Mouse (Mus musculus) right cerebral cortex, adult 2 months (tissue): ENCODE measurements around the gene Pam.
A peak's percentile ranks its signal among the peaks of the same experiment; 100 is the strongest.
"Not testable (repeated sequence)": the region's sequence is repeated elsewhere in the genome, so short reads cannot be mapped to it uniquely, and the experiment has no call there.

ENCODE experiments used
- DNase-seq, 2 experiments: peaks; one replicate each; pipeline ENCODE4 v3.0.0; 2021 to 2022; ENCODE audit warnings: low spot score in 2 of 2

The Pam gene

DNA sequence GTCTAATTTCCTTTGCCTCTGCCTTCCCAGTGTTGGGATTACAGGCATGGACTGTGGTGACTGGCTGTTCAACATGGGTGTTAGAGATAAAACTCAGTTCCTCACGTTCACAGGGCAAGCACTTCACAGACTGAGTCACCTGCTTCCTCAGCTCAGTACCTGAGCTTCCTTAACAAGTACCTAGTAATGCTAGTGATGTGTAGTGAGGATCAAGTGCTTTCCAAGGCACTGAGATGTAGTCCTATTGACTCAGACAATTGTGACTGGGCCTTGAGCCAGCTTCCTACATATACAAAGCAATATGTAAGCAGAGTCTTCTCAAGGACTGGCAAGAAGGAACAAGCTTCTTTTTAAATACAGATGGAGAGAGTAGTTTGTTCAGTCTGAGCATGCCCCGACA is 131.7 kb downstream of the Pam start:
- DNase-seq, result peak in 1 of 2 experiments; percentile 74

DNA sequence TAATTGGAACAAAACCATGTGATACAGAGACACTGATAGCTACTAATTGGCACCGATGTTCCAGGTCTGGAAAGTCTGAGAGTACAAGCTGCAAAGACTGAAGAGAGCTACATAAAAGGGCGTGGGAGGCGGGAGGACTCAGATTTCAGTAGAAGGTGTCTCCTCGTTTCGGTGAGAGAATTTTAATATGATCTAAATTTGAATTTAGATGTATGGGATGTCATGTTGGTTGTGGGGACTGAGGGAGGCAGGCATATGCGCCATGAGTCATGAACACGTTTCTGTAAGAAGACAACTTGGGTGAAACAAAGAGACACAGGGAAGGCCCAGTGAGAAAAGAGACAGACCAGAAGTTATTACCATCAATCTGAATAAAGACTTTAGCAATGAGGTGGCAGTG is 133.3 kb downstream of the Pam start:
- peak; percentile 60 to 70 for DNase-seq

DNA sequence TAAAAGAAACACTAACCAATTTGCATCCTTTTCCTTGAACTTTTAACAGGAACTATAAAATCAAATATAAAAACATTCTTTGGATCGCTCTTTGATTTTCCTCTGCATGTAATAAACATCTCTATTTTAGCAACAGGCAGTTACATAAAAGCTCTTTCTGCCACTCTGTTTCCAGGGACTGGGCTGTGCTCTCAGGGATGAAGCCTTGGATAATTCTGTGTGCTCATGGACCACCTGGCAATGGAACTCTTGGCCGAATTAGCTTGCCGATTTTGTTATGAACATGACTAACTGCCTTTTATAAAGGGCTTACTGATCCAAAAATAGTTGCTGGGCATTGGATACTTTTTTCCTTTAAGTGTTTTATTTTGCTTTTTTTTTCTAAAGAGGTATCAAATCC is 134.8 kb downstream of the Pam start:
- DNase-seq, result no peak

DNA sequence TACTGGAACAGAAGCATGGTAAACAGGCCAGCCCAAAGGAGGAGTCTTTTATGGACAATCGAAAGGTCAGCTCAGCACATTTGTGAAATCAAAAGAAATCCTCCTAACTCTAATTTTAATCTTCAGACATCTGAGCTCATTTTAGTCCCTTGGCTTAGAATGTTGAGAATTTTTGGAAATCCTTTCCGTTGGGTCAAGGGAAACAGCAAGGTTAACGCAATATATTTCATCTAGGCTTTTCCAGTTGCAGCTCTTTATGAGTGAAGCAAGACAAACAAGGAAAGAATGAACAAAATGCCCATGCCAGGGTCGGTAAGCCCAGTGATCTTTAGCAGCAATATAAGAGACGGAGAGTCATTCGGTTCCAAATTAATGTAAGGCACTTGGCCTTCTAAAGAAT is 135.3 kb downstream of the Pam start:
- no peak for DNase-seq

DNA sequence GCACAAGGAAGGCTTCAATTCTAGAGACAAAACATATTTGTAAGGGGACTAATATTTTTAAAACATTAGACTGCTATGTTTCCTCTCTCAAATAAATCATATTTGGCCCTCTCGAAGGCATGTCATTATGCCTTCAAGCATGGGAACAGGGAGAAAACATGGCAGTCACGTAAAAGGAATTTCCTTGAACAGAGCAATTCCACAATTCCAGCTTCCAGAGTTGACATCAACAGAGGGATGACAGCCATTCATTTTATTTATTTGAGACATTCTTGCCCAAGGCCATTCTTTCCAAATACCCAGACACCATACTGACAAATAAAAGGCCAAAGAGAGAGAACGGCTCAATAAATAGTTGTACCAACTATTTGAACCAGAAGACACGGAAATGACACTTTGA is 136.7 kb downstream of the Pam start:
- no peak for DNase-seq

DNA sequence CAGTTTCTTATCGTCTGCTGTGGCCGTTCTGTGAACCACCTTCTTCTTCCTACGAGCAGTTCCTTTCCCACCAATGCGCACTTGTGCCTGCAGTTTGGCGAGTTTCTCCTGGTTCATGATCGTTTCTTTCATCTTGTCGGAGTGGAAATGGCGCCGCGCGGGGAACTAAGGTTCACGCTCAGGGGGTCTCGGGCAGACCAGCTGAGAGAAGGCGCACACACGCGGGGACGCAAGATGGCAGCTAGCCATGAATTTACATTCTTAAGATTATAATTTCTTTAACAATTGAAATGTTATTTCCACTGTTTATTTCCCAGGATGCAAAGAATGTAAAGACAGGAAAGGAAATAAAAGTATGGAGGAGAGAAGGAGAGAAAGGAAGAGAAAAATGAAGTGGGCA is 146.2 kb downstream of the Pam start:
- DNase-seq, result not testable (repeated sequence)

DNA sequence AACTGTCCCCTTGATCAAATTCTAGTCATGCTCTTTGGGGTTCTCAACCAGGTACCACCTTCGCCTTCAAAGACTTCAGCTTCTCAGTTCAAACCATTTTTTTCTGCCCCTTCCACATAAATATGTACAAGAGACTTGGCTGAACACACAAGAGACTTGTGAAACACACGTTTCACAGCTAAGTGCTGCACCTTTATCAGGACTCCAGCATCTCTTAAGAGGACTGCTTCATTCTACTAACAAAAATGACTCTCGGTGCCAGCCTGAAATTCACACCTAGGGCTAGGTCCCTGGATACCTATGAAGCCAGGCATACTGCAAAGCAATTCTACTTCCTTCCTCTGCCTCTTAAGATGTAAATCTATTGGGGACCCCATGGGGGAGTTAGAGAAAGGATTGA is 148.3 kb downstream of the Pam start:
- no peak for DNase-seq

DNA sequence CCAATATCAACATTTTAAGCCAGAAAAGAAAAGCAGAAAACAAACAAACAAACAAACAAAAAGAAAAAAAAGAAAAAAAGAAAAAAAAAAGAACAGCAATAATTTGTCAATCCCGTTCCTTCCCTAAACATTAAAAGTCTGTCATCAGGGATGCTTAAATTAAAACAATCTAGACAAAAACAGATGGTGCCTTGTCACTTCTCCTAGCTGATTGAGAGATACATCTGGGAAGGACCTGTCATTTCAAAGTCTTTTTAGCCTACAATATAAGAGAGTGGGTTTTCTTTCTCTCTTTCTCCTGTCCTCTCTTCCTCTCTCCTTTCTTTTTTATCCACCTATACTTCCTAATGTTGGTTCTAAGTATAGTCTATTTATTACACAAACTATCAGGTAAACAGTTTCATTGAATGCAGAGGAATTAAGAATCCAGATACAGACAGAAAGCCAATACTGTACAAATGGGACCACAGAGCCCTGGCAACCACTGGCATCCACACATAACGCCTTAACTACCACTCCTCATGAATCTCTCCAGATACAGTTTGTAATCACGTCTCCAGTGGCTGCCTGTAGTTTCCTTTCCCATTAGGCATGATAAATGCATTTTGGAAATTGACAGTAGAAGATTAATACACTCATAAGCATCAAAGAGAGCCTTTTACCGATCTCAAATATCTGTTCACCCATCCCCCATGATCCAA is 151.4 kb downstream of the Pam start:
- no peak for DNase-seq

DNA sequence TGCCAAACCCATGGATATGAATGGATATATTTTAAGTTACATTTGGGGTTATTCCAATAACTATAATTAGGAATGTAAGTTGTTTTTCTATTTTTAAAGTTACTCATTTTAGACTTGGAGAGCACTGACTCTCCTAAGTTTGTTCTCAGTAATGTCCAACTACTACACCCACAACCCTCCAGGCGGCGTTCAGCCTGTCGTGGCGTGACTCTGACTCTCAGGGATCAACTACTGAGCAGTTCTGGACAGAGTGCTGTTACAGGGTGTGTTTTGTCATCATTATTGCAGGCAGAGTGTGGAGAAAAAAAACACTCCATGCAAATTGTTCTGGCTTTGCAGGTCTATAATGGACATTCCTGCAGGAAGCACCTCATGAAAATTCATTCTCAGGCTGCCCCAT is 152.0 kb downstream of the Pam start:
- no peak for DNase-seq

DNA sequence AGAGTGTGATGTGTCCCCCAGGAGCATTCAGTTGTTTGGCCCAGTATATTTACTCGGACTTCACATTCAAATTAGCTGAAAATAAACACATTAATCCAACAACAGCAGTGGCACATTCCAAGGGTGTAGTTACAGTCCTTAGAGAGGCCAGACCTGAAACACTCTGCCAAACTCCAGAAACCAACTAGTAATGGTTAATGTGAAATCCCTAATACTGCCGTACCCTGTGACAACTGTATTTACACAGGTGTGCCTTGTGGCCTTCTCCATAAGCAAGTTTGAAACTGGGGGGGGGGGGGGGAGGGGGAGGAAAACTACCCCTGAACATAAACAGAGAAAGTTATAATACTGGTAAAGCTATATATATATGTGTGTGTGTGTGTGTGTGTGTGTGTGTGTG is 152.5 kb downstream of the Pam start:
- DNase-seq, result no peak

DNA sequence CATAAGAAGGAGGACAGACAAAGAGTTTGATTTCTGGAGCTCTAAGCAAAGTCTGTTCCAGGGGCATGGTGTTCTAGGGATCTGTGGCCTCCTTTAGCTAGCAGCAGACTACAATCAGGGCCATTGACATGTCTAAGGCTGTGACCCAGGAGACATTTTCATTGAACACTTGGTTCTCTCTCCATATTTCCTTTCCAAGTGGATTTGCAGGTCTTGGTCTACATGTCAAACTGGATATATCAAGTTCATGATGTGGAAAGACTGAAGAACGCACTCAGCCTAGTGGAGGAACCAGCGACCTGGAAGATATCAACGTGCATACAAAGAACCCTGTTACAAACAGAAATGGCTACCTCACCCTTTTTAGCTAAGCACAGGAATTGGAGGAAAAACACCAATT is 156.9 kb downstream of the Pam start:
- no peak for DNase-seq

DNA sequence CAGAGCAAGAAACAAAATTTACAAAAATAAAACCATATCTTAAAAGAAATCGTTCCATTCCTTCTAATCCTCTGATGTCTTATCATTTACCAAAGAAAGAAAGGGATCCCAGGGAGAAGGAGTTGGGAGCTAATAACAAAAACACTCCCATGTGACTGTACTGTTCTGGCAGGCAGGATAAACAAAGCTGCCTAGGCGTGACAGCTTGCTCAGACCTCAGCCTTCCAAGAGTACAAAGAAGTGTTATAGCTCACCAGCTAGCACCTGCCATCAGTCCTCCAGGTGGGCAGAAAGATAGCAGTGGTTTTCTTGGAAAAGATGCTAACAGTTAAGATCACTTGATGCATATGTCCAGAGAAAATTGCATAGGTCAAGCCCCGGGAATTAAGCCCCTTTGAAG is 157.4 kb downstream of the Pam start:
- DNase-seq, result no peak

DNA sequence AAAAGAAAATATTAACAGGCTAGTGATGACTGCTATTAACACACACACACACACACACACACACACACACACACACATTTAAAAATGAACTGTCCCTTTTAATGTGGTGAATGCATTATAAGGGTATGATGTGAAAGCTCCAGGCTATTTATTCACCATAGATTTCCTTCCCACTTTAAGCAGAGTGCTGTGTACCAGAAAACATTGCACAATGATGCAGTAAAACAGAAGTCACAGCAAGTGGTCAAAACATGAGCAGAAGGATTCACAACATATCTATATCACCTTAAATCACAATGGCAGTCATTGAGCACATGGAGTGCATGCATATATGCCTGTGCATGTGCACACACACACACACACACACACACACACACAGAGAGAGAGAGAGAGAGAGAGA is 160.5 kb downstream of the Pam start:
- DNase-seq, result no peak

DNA sequence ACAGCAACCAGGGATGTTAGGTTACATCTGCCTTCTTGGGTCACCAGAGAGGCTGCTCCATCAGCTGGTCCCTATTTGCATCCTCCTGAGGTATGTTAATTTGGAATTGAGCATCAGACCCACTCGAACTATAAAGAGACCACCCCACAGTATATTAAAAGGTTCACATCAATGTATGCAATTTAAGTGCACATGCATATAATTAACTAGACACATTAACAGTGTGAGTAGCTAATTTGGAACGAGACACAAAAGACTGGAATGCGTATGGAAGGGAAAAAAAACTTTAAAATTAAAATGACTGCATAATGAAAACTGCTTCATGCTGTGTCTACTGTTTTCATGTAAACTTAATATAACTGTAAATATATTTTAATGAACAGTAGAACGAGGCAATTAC is 164.2 kb downstream of the Pam start:
- DNase-seq, result no peak

DNA sequence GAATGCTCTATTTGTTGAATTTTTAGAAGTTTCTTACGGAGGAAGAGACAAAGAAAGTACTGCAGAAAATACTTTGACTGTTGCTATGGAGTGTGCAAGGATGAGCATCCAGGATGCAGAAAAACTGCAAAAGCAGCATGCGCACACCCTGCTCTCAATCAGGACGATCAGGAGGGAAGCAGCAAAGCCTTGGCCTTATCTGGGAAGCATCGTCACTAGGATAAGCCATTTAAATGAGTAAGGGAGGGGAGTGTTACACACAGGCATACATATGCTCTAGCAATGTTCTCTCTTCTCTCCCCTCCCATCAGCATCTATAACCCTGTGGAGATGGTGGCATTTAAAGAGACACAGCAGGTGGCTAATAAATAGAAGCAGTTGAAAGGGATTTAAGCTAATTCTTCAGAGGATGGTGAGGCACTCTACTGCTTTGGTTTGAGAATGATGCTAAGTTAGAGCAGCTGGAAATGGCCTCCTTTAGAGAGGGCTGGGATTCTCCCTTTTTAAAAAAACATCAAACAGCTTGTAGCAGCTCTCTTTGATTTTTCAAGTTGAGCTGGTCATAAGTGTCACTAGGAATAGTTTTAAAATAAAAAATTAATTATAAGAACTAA is 165.9 kb downstream of the Pam start:
- no peak for DNase-seq

DNA sequence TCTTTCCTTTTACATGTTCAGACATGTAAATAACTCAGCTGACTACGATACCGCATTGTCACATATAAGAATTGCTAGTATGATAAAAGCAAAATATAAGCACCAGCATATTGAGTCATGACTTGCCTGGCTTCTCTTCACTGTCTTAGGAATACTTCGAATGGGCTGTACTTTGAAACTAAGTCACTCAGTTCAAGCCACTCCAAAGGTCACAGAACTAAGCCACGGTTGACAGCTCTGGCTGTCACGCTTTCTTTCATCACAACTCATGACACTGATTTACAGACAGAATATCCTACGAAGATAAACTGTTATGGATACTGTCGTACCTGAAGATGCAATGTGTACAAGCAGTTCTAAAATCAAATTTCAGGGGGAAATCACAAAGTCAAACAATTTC is 168.7 kb downstream of the Pam start:
- no peak for DNase-seq

DNA sequence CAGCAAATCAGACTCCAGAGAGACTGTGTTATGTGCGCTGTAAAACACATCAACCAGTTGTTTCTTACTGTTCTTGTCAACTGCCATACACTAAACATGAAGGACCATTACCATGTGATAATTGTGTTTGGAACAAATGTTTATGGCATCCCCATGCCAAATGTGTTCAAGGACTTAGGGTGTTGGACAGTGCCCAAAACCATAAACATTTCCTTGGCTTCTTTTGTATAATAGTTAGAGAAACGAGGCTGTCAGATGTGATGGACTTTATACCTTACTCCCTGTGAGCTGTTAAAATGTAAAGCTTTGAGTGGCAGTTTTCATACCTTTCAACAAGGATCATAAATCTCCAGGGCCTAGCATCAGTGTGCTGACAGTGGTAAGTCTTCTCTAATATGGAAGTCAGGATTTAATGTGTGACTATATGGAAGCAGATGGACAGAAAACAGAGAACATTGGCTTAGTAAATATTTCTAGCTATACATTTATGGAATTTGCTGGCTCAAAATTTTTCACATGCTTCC is 169.4 kb downstream of the Pam start:
- no peak for DNase-seq

DNA sequence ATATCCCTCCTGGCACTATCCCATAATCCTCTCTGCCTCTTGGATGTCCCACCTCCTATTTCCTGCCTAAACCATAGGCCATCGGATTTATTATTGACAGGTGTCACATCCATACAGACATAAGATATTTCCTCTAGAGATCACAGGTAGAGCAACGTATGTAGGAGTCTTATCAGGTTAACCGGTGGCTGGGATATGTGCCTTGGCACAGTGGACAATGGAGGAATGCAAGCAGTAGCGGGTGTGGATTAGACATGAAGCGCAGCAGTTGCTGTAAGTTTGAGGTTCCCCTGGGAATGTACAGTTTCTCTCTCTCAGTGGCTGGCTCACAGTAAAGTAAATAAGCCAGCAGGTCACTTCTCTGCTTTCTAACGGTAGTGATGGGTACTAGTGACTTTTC is 173.1 kb downstream of the Pam start:
- no peak for DNase-seq

DNA sequence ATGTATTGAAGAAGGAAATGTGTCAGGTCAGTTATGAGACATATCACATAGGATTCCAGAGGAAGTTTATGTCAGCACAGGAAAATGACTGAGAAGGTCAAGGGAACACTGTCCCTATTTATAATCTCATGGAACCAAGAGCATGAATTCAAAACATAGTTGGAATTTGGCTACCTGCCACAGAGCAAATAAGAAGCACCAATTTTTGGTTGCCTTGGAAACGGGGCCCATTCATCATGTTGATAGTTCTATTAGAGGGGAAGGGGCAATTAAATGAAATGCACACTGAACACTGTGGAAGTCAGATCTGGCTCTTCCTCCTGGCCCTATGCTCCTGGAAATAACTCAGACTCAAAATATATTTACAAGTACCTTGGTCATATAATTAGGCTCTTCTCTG is 173.6 kb downstream of the Pam start:
- no peak for DNase-seq

DNA sequence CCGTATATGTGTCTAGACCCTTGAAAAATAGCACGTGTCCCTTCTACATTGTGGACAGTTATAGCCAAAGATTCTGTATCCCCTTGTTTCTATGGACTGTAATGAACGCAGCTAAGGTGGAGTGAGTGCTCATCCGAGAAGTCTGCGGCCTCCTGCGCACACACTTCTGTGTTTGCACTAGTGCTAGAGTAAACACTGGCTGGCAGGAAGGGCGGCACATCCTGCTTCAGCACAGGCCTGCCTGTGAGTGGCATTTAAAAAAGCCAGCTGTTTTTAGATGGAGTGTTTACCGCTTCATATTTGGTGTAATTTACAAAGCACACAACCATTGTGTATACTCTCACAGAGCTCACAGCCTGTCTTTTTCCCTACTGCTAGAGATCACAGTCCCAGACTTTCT is 177.0 kb downstream of the Pam start:
- DNase-seq, result no peak

DNA sequence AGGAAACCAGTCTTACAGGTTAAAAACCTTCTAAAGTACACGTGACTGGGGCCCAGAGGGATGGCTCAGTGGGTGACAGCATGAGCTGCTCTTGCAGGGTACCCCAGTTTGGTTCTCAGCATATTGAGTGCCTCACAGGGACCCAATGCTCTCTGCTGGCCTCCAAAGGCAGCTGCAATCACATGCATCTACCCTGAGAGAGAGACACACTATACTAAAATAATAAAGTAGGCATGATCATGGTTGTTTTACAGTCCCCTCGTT is 178.5 kb downstream of the Pam start:
- DNase-seq, result no peak

DNA sequence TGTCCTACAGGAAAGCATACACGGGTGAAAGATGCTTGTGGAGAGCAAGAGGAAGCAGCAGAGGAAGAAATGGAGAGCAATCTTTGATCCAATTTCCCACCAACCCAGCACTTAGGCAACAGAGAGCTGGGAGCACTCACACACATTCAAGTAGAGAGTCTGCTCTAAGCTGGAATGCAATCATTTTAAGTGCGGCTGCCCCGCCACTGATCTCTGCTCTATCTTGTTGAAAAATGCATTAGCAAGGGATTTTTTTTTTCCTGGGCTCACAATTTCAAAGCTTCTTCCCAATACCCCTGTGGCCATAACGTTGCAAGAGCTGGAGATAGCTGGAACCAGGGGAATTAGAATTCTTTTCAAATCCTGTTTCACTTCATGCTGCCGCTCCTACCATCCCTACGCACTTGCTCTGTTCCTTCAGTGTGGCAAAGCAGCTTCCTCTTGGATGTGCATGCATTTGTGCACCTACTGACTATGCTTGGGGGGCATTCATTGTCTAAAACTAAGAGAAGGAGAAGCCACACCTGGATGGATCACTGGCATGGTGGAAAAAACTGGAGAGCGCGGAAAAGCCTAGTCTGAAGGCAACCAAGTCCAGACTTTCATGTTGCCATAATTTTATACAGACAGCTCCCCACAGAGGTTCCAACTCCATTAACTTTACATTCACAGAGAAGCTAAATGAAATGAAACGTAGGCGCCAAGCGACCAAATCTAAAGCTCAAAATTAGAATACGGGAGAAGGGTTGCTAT is 179.1 kb downstream of the Pam start:
- DNase-seq, result no peak

DNA sequence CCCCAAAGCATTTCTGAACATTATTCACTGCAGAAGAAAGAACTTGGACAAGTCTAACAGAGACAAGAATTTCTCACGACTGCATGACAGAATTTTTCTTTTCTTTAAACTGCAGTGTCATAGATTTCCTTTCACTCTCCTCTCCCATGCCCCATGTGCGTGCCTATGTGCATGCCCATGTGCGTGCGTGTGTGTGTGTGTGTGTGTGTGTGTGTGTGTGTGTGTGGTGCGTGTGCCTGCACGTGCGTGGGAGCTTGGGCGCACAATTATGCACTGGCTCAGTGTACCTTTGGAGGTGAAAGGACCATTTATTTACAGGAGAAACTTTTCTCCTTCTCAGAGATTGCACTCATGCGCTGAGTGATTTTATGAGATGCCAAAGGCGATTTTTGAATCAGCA is 179.7 kb downstream of the Pam start:
- DNase-seq, result no peak
